Mouse (Mus musculus): ENCODE measurements around the gene H2al1e. TPM values are rescaled to one million over a fixed set of nuclear protein-coding genes. Genes with fewer than 3 reads are reported as not detected.
"Not testable (repeated sequence)": the region's sequence is repeated elsewhere in the genome, so short reads cannot be mapped to it uniquely, and the experiment has no call there.

H2al1e gene
- total RNA-seq (2018; cell fraction: chromatin; rRNA removed) = not detected
- total RNA-seq (2018; cell fraction: cytosol; rRNA removed) = not detected
- not detected for total RNA-seq (2018; cell fraction: nucleus; rRNA removed)
- not detected in 3 replicates for polyA plus RNA-seq (2018)

DNA sequence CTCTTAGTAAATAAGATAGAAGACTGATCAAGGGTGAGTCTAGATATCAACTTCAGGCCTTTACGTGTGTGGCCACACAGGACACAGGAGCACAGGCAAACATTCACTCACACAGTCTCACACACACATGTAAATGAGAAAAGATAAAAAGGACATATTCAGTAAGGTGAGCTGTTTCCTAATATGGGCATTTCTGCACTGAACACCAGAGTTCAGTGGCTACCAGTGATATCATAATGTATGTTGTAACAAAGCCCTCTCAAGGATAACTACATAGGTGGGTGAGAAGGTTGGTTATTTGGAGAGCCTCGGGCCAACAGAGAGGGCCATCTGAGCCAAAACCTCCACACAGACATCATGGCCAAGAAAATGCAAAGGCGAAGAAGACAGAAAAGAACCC lies at the start of gene H2al1e:
Gene H2al1e, plus strand, starts transcription at position 301 of the 400 bp plus-strand sequence.
- H3K4me3 ChIP-seq (ENCODE audit: inconsistent target); H3K36me3 ChIP-seq (ENCODE audit: inconsistent target); H3K27ac ChIP-seq; H3K79me2 ChIP-seq (ENCODE audit: inconsistent target): not testable (repeated sequence)
- WGBS (ENCODE audit: missing documents) = no CpG with 5 or more reads among the region's 3 CpGs

GRCm38 (mm10) chrX:11264918-11265317 lies 46.8 kb upstream of the H2al1e start:
- no peak overlapping the region for H3K4me3 ChIP-seq (ENCODE audit: inconsistent target)
- H3K79me2 ChIP-seq (ENCODE audit: inconsistent target) = no peaks in the 10 kb centered on the region
- no peak overlapping the region for H3K27ac ChIP-seq
- no peaks in the 10 kb centered on the region for H3K36me3 ChIP-seq (ENCODE audit: inconsistent target)
- 95% methylated on average over 6 of the region's 8 CpGs for WGBS (ENCODE audit: missing documents)

DNA sequence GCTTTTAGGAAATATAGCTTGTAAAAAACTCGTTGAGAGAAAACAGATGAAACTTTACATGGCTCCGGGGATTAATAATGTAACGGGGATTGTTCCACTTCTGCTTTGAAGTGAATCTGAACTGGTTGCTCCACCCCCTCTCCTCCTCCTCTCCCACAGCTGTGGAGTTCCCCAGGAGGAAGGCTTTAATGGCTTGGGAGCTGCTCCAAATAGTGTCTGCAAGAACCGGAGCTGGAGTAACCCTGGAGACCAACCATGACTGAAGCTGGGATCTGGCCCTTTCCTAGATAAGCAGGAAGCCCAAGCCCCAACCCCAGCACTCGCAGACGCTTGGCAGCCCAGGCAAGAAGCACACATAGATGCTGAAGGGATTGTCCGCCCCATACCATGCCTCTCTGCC lies 43.9 kb upstream of the H2al1e start:
- WGBS (ENCODE audit: missing documents) = 61% methylated on average over 7 of the region's 7 CpGs
- no peak overlapping the region for H3K27ac ChIP-seq
- H3K79me2 ChIP-seq (ENCODE audit: inconsistent target) = no peaks in the 10 kb centered on the region
- no peak overlapping the region for H3K4me3 ChIP-seq (ENCODE audit: inconsistent target)
- H3K36me3 ChIP-seq (ENCODE audit: inconsistent target) = no peaks in the 10 kb centered on the region

DNA sequence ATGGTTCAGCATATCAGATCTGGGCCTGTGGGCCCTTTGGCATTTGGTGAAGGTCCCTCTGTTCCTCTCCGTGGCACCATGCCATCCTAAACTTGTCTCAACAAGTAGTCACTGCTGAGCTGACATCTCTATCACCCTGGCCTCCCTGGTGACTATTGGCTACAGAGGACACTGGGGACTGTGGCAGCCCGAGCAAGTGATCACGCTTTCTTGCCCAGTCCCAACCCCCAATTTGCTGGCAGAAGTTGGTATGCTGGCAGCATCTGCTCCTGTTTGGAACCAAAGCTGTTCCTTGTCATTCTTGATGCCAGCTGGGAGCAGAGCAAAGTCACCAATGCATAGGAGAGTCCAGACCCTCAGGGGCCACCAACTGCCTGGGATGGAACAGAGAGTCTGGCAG lies 42.7 kb upstream of the H2al1e start:
- no peak overlapping the region for H3K27ac ChIP-seq
- H3K79me2 ChIP-seq (ENCODE audit: inconsistent target) = no peaks in the 10 kb centered on the region
- H3K36me3 ChIP-seq (ENCODE audit: inconsistent target) = no peaks in the 10 kb centered on the region
- 97% methylated on average over 3 of the region's 3 CpGs for WGBS (ENCODE audit: missing documents)
- H3K4me3 ChIP-seq (ENCODE audit: inconsistent target) = no peak overlapping the region

DNA sequence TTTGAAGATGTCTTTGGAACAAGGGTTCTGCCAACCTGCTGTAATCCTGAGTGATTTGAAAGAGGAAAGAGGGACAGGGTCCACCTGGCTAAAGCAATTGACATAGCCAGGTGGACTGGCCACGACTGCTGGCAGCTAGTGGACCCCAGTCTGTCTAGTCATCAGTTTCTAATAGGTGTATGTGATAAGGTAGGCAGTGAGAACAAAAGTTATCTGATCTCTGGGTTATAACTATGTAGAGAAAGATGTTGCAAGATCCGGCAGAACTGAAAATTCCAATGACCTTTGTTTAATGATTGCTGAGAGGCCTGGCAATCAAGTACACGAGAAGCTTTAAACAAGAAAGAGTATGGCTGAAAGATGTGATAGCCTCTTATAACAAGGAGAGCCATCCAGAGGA lies 38.5 kb upstream of the H2al1e start:
- Histone ChIP-seq H3K4me3 (ENCODE audit: inconsistent target) (no peak overlapping the region), H3K36me3 (ENCODE audit: inconsistent target) (no peaks in the 10 kb centered on the region), H3K79me2 (ENCODE audit: inconsistent target) (no peaks in the 10 kb centered on the region), H3K27ac (no peak overlapping the region)
- 87% methylated on average over 3 of the region's 3 CpGs for WGBS (ENCODE audit: missing documents)

DNA sequence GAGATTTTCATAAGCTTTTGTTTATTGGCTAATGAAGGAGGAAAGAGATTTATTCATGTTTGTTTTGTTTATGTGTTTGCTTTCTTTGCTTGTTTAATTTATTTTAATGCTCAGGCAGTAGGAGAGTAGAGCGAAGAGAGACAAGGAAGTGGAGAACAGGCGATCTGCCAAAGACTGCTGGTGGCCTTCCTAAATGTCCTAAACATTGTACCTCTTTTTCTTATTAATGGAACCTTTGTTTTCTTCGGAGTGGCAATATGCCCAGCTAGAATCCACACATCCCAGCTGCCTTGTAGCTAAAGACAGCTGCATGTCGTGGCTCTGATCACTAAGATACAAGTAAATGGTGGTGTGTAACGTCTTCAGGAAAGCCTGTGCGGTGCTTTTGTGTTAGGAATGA lies 34.7 kb upstream of the H2al1e start:
- Histone ChIP-seq H3K27ac (no peak overlapping the region), H3K79me2 (ENCODE audit: inconsistent target) (no peaks in the 10 kb centered on the region), H3K4me3 (ENCODE audit: inconsistent target) (no peak overlapping the region), H3K36me3 (ENCODE audit: inconsistent target) (no peaks in the 10 kb centered on the region)
- WGBS (ENCODE audit: missing documents) = 93% methylated on average over 6 of the region's 6 CpGs

- Histone ChIP-seq H3K27ac (no peak overlapping the region), H3K4me3 (ENCODE audit: inconsistent target) (no peak overlapping the region), H3K36me3 (ENCODE audit: inconsistent target) (no peaks in the 10 kb centered on the region), H3K79me2 (ENCODE audit: inconsistent target) (no peaks in the 10 kb centered on the region)
- WGBS (ENCODE audit: missing documents) = 82% methylated on average over 2 of the region's 2 CpGs
These were observed 31.0 kb upstream of the H2al1e start for GRCm38 (mm10) chrX:11280741-11281140.

GRCm38 (mm10) chrX:11288306-11288882 lies 23.3 kb upstream of the H2al1e start:
- 88% methylated on average over 13 of the region's 14 CpGs for WGBS (ENCODE audit: missing documents)
- H3K27ac ChIP-seq = no peak overlapping the region
- H3K79me2 ChIP-seq (ENCODE audit: inconsistent target) = no peaks in the 10 kb centered on the region
- H3K36me3 ChIP-seq (ENCODE audit: inconsistent target) = no peaks in the 10 kb centered on the region
- H3K4me3 ChIP-seq (ENCODE audit: inconsistent target) = no peak overlapping the region

DNA sequence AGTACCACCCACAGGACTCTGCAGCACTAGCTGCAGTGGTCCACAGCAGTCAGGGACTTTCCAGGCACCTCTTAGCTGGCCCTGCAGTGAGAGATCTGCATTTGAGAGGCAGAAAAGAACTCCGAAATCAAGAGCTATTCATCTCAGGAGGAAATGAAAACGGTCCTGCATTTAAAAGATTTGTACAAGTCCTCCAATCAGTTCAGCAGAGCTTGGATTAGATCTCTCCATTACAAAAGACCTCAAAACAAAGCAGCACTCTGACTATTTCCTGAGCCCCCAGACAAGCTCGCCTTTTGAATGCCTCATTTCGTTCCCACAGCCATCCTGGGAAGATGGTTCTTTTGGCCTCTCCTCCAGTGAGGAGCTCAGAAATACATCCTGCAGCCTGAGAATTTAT lies 22.5 kb upstream of the H2al1e start:
- Histone ChIP-seq H3K27ac (no peak overlapping the region), H3K36me3 (ENCODE audit: inconsistent target) (no peaks in the 10 kb centered on the region), H3K4me3 (ENCODE audit: inconsistent target) (no peak overlapping the region), H3K79me2 (ENCODE audit: inconsistent target) (no peaks in the 10 kb centered on the region)
- 59% methylated on average over 4 of the region's 4 CpGs for WGBS (ENCODE audit: missing documents)

GRCm38 (mm10) chrX:11298957-11299356 lies 12.8 kb upstream of the H2al1e start, which contains the start of gene H2al1a:
Gene H2al1a (plus strand): TSS chrX:11299257.
- WGBS (ENCODE audit: missing documents) = no CpG with 5 or more reads among the region's 3 CpGs

DNA sequence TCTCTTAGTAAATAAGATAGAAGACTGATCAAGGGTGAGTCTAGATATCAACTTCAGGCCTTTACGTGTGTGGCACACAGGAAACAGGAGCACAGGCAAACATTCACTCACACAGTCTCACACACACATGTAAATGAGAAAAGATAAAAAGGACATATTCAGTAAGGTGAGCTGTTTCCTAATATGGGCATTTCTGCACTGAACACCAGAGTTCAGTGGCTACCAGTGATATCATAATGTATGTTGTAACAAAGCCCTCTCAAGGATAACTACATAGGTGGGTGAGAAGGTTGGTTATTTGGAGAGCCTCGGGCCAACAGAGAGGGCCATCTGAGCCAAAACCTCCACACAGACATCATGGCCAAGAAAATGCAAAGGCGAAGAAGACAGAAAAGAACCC lies 9.6 kb upstream of the H2al1e start, which contains the start of gene H2al1b:
Gene H2al1b, plus strand, starts transcription at position 301 of the 400 bp plus-strand sequence.
- not testable (repeated sequence) for H3K4me3 ChIP-seq (ENCODE audit: inconsistent target); H3K79me2 ChIP-seq (ENCODE audit: inconsistent target); H3K27ac ChIP-seq; H3K36me3 ChIP-seq (ENCODE audit: inconsistent target)
- no CpG with 5 or more reads among the region's 3 CpGs for WGBS (ENCODE audit: missing documents)

More at GRCm38 (mm10) chrX:11298957-11299356, 12.8 kb upstream of the H2al1e start, which contains the start of gene H2al1a:
- H3K4me3 ChIP-seq (ENCODE audit: inconsistent target); H3K79me2 ChIP-seq (ENCODE audit: inconsistent target); H3K27ac ChIP-seq; H3K36me3 ChIP-seq (ENCODE audit: inconsistent target): not testable (repeated sequence)

DNA sequence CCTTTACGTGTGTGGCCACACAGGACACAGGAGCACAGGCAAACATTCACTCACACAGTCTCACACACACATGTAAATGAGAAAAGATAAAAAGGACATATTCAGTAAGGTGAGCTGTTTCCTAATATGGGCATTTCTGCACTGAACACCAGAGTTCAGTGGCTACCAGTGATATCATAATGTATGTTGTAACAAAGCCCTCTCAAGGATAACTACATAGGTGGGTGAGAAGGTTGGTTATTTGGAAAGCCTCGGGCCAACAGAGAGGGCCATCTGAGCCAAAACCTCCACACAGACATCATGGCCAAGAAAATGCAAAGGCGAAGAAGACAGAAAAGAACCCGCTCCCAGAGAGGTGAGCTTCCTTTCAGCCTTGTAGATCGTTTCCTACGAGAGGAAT lies 6.4 kb upstream of the H2al1e start, which contains the start of gene H2al1c:
Gene H2al1c, plus strand, starts transcription at position 301 of the 400 bp plus-strand sequence.
- H3K27ac ChIP-seq; H3K79me2 ChIP-seq (ENCODE audit: inconsistent target); H3K4me3 ChIP-seq (ENCODE audit: inconsistent target); H3K36me3 ChIP-seq (ENCODE audit: inconsistent target): not testable (repeated sequence)
- no CpG with 5 or more reads among the region's 6 CpGs for WGBS (ENCODE audit: missing documents)

DNA sequence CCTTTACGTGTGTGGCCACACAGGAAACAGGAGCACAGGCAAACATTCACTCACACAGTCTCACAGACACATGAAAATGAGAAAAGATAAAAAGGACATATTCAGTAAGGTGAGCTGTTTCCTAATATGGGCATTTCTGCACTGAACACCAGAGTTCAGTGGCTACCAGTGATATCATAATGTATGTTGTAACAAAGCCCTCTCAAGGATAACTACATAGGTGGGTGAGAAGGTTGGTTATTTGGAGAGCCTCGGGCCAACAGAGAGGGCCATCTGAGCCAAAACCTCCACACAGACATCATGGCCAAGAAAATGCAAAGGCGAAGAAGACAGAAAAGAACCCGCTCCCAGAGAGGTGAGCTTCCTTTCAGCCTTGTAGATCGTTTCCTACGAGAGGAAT lies 3.2 kb upstream of the H2al1e start, which contains the start of gene H2al1d:
Gene H2al1d, plus strand, starts transcription at position 301 of the 400 bp plus-strand sequence.
- not testable (repeated sequence) for H3K36me3 ChIP-seq (ENCODE audit: inconsistent target); H3K79me2 ChIP-seq (ENCODE audit: inconsistent target); H3K27ac ChIP-seq; H3K4me3 ChIP-seq (ENCODE audit: inconsistent target)
- WGBS (ENCODE audit: missing documents) = no CpG with 5 or more reads among the region's 6 CpGs

GRCm38 (mm10) chrX:11314858-11315257 lies 3.1 kb downstream of the H2al1e start, which contains the start of gene H2al1f:
Gene H2al1f (plus strand): TSS chrX:11315158.
- no CpG with 5 or more reads among the region's 6 CpGs for WGBS (ENCODE audit: missing documents)
- not testable (repeated sequence) for H3K27ac ChIP-seq; H3K4me3 ChIP-seq (ENCODE audit: inconsistent target); H3K79me2 ChIP-seq (ENCODE audit: inconsistent target); H3K36me3 ChIP-seq (ENCODE audit: inconsistent target)

GRCm38 (mm10) chrX:11317956-11318355 lies 6.2 kb downstream of the H2al1e start, which contains the start of gene H2al1g:
Gene H2al1g (plus strand): TSS chrX:11318256.
- H3K4me3 ChIP-seq (ENCODE audit: inconsistent target); H3K36me3 ChIP-seq (ENCODE audit: inconsistent target); H3K79me2 ChIP-seq (ENCODE audit: inconsistent target); H3K27ac ChIP-seq: not testable (repeated sequence)
- WGBS (ENCODE audit: missing documents) = no CpG with 5 or more reads among the region's 3 CpGs

Measured in macrophage (primary cell).